Mouse (Mus musculus) heart, postnatal 0 days (tissue): ENCODE measurements around the gene Mtg1. TPM values are rescaled to one million over a fixed set of nuclear protein-coding genes. Genes with fewer than 3 reads are reported as not detected.

Source experiments
- ATAC-seq: fragments of 200-750 bp; cut with Nextera tagmentation; 2 replicates; pipeline ENCODE4 v1.8.0; 2017; ENCODE audit warnings: low read depth, moderate number of reproducible peaks, moderate library complexity; ENCODE audit not compliant: insufficient read depth
- DNase-seq: peaks from one replicate; pipeline ENCODE4 v3.0.0-alpha.2; 2016; ENCODE audit warnings: low spot score
- H3K27ac ChIP-seq: fragments of 300-500 bp; sonication (generic); 2 replicates; pipeline ENCODE4 v1.5.1; 2014; ENCODE audit warnings: low read depth, mild to moderate bottlenecking
- H3K27me3 ChIP-seq: fragments of 300-500 bp; sonication (generic); 2 replicates; pipeline ENCODE4 v1.6.1; 2014; ENCODE audit warnings: low read length, mixed read lengths; ENCODE audit not compliant: control insufficient read depth, insufficient read depth
- H3K36me3 ChIP-seq: fragments of 300-500 bp; sonication (generic); replicated peaks from 2 replicates; pipeline ENCODE4 v1.6.1; 2014; ENCODE audit warnings: low read length, mixed read lengths; ENCODE audit not compliant: control insufficient read depth, insufficient read depth
- H3K4me1 ChIP-seq: fragments of 300-500 bp; sonication (generic); 2 replicates; pipeline ENCODE4 v1.6.1; 2014; ENCODE audit warnings: antibody characterized with exemption; ENCODE audit not compliant: control insufficient read depth, insufficient read depth
- H3K4me2 ChIP-seq: fragments of 300-500 bp; sonication (generic); 2 replicates; pipeline ENCODE4 v1.6.1; 2014; ENCODE audit warnings: low read depth, mild to moderate bottlenecking, low read length, moderate library complexity
- H3K4me3 ChIP-seq: fragments of 300-500 bp; sonication (generic); 2 replicates; pipeline ENCODE4 v1.5.1; 2014; ENCODE audit warnings: low read depth, low read length
- H3K9ac ChIP-seq: fragments of 300-500 bp; sonication (generic); replicated peaks from 2 replicates; pipeline ENCODE4 v1.6.1; 2014; ENCODE audit warnings: low read depth, low read length, mixed read lengths
- H3K9me3 ChIP-seq: fragments of 300-500 bp; sonication (generic); replicated peaks from 2 replicates; pipeline ENCODE4 v1.6.1; 2016; ENCODE audit warnings: low read length; ENCODE audit not compliant: control insufficient read depth
- CTCF ChIP-seq: IDR thresholded peaks from 2 replicates; pipeline ENCODE4 v1.5.1; 2016; ENCODE audit warnings: antibody characterized with exemption, control low read depth, low read depth
- EP300 ChIP-seq: IDR thresholded peaks from 2 replicates; pipeline ENCODE4 v1.6.1; 2016; ENCODE audit warnings: antibody characterized with exemption, low read depth
- WGBS: fragments of 180-500 bp; shearing (Covaris S2); extraction: QIAGEN DNeasy Blood & Tissue Kit; methylation state at CpG from one replicate; pipeline ENCODE4 v1.1.7; 2014; 5-methylcytosine and 5-hydroxymethylcytosine counted together
- polyA plus RNA-seq: library from polyadenylated mRNA; unstranded; fragments of >200 nt; fragmentation: Nextera tagmentation; extraction: Ambion mirVana; gene quantifications from 2 replicates; pipeline ENCODE4 v1.2.1, GENCODE M21; 2015
- total RNA-seq: library from RNA; depleted of rRNA; stranded (reverse); fragments of >200 nt; gene quantifications from 2 replicates; pipeline ENCODE4 v1.2.3, GENCODE M21; 2014; ENCODE audit warnings: low replicate concordance

Mtg1 gene
- total and polyA plus RNA-seq, 2 experiments from 2014 or later, result 31.2 to 53.7 TPM

DNA sequence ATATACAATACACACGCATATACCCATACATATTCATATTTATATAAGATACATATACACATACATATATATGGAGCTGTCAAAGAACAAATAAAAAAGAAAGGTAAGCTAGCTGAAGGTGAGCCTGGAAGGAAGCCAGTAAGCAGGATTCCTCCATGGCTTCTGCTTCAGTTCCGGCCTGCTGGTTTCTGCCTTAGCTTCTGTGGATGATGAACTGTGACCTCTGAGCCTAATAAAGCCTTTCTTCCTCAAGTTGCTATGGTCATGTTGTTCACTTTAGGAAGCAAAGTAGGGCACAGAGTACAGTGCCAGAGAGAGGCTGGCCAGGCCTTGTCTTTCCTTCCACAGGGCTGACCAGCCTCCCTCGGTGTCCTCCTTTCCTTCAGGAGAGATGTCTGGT, 33.5 kb downstream of the Mtg1 start:
- WGBS, result 83% methylated on average over 3 of the region's 3 CpGs
- H3K9me3 ChIP-seq, result no peaks in the 10 kb centered on the region
- H3K27ac ChIP-seq, result no peak overlapping the region
- H3K4me2 ChIP-seq, result no peak overlapping the region
- H3K4me1 ChIP-seq, result no peaks in the 10 kb centered on the region
- ATAC-seq (no peak), DNase-seq (no peak)
- TF ChIP-seq CTCF, result no peak
- no peak for TF ChIP-seq EP300
- H3K9ac ChIP-seq, result no peak overlapping the region
- H3K4me3 ChIP-seq, result no peak overlapping the region
- H3K36me3 ChIP-seq, result no peaks in the 10 kb centered on the region
- H3K27me3 ChIP-seq, result no peaks in the 10 kb centered on the region

DNA sequence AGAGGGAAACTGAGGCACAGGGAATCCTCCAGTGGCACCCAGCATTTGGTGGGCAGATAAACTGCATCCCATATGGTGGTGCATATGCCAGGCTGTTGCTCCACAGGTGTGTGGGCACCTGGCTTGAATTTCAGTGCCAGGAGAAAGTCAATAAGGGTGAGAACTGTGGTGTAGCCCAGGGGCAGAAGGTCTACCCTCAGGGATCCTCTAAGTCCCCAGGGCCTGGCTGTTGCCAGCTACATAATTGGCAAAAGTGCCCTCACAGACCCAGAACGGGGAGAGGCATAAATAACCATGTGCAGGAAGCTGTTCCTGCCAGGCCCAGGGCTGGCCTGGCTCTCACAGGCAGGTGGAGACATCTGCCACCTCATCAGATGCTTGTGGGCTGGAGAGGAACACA, 35.6 kb downstream of the Mtg1 start, which contains the start of gene Olfr523:
Olfr523 (plus strand) TSS at position 282 of the 400 bp plus-strand sequence.
- H3K4me1 ChIP-seq, result no peaks in the 10 kb centered on the region
- ATAC-seq (no peak), DNase-seq (no peak)
- H3K27ac ChIP-seq, result no peak within 1 kb of the TSS
- TF ChIP-seq EP300, result no peak
- no peak for TF ChIP-seq CTCF
- no peaks in the 10 kb centered on the region for H3K27me3 ChIP-seq
- WGBS, result 25% methylated on average over 1 of the region's 1 CpGs
- H3K9ac ChIP-seq, result no peak within 1 kb of the TSS
- H3K4me3 ChIP-seq, result no peak within 1 kb of the TSS
- no peak within 1 kb of the TSS for H3K4me2 ChIP-seq
- H3K9me3 ChIP-seq, result no peaks in the 10 kb centered on the region
- no peaks in the 10 kb centered on the region for H3K36me3 ChIP-seq

DNA sequence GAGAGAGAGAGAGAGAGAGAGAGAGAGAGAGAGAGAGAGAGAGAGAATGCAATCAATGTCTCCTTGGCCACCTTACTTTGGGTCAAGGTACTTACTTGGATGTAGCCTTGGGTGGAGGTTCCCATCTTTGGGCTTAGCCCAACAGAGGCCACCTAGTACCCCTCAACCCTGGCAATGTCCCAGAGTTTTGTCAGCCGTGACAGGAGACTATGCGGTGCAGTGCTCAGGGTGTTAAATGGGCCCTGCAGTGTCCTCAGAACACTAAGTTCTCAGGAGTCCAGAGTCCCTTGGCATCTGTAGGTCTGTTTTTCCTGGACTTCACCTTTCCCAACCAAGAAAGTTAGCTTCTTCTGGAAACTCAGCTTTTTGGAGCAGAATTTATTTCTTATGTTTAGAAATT, 41.8 kb downstream of the Mtg1 start:
- Histone ChIP-seq H3K36me3 (no peaks in the 10 kb centered on the region), H3K27ac (no peak overlapping the region), H3K27me3 (no peaks in the 10 kb centered on the region), H3K4me2 (no peak overlapping the region), H3K9me3 (no peaks in the 10 kb centered on the region), H3K4me1 (no peaks in the 10 kb centered on the region), H3K9ac (no peak overlapping the region), H3K4me3 (no peak overlapping the region)
- no peak for DNase-seq
- ATAC-seq, result no peak
- WGBS, result 87% methylated on average over 2 of the region's 2 CpGs
- TF ChIP-seq CTCF (no peak), EP300 (no peak)

DNA sequence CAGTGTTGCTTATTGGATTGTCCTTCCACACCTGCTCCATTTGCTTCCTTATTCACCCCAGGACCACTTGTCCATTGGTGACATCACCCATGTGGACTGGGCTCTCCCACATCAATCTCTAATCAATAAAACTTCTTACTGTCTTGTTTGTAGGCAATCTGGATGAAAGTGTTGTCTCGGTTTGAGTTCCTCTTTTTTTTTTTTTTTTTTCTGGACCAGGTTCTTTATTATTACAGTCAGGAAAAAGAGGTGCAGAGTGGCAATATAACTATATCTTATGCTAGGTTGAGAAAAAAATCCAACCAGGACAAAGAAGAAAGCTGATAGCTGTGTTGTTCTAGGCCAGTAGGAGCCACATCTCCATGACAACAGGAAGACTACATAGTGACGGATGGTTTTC, 43.3 kb downstream of the Mtg1 start:
- WGBS, result 68% methylated on average over 2 of the region's 2 CpGs
- H3K4me1 ChIP-seq, result no peaks in the 10 kb centered on the region
- no peak overlapping the region for H3K27ac ChIP-seq
- no peak for DNase-seq
- no peak overlapping the region for H3K9ac ChIP-seq
- no peak overlapping the region for H3K4me2 ChIP-seq
- H3K27me3 ChIP-seq, result no peaks in the 10 kb centered on the region
- no peak overlapping the region for H3K4me3 ChIP-seq
- no peak for ATAC-seq
- TF ChIP-seq EP300 (no peak), CTCF (no peak)
- no peaks in the 10 kb centered on the region for H3K36me3 ChIP-seq
- H3K9me3 ChIP-seq, result no peaks in the 10 kb centered on the region

DNA sequence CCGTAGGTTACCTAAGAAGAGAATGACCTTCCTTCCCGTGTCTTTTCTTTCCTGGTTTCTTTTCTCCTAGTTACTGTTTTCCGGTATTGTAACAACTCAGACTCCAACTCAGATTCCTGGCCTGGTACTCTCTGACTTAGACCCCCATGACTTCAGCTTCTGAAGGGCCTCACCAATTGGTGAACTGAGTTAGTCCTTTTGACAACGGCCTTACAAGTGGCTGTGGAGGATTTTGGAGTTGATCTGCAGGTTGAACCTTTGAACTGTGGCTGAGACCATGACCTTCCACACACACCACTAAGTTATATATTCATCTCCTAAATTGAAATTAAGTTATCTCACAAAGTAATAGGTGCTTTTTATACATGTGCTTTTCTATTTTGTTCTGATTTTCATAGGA, 46.8 kb downstream of the Mtg1 start:
- Histone ChIP-seq H3K27ac (no peak overlapping the region), H3K4me2 (no peak overlapping the region), H3K9ac (no peak overlapping the region), H3K36me3 (no peaks in the 10 kb centered on the region), H3K4me3 (no peak overlapping the region), H3K4me1 (no peaks in the 10 kb centered on the region), H3K9me3 (no peaks in the 10 kb centered on the region), H3K27me3 (no peaks in the 10 kb centered on the region)
- DNase-seq (no peak), ATAC-seq (no peak)
- WGBS, result 74% methylated on average over 4 of the region's 4 CpGs
- no peak for TF ChIP-seq CTCF
- no peak for TF ChIP-seq EP300

DNA sequence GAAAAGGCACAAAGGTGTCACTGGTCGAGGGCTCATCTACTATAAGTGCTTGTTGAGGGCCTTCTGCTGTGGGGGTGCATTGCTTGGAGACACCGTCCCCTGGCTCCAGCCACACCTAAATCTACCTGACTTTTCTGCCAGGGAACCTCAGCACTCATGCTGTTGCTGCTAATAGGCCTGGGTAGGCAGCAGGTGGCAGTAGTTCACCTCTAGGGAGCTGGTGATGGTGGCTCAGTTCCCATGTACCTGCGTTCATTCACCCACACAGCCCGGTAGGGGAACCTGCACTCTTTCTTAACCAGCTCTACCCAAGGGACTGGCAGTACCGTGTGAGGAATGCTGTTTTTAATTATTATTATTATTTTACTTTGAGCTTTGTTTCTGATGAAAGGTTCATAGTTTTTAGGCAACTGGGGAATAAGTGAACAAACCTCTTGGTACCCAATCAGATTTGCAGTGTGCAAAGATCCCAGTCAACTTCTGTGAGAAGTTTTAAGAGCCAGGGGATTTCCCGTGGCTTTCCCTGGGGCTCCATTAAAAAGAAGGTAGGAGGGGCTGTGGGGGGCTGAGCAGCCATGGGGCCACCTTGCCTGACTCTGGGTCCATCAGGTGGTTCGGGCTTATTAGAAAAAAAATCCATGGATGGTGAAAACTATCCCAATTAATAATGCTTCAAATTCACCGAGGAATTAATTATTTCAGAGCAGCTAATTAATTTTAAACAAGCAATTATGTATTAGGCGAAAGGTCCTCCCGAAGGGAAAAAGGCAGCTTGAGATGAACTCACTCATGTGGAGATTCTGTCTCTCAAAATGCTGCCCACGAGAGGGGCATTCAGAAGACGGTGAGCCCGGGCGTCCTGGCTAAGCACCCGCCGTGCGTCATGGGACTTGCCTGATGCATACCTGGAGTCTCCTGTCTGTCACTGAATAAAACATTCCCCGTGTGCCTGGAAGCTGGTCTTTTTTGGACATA, 49.6 kb downstream of the Mtg1 start:
- Histone ChIP-seq H3K9ac (no peak overlapping the region), H3K27ac (no peak overlapping the region), H3K4me2 (no peak overlapping the region), H3K9me3 (no peaks in the 10 kb centered on the region), H3K4me3 (no peak overlapping the region), H3K4me1 (no peaks in the 10 kb centered on the region), H3K27me3 (no peaks in the 10 kb centered on the region), H3K36me3 (no peaks in the 10 kb centered on the region)
- TF ChIP-seq EP300 (no peak), CTCF (peak; percentile 24; the same call in 1 of the 2 replicates)
- no peak for ATAC-seq
- DNase-seq, result no peak
- WGBS, result 59% methylated on average over 18 of the region's 18 CpGs
